Mouse (Mus musculus) ES-E14 (cell line): ENCODE data around the gene Tbck.

Source experiments
- MAFK ChIP-seq: IDR thresholded peaks from 2 replicates; pipeline ENCODE4 v1.6.1; 2014; ENCODE audit warnings: mild to moderate bottlenecking, low read depth, low read length, inconsistent platforms; ENCODE audit not compliant: insufficient read depth
- ZC3H11A ChIP-seq: IDR thresholded peaks from 2 replicates; pipeline ENCODE4 v1.6.1; 2012; ENCODE audit warnings: low read depth, mild to moderate bottlenecking, inconsistent platforms, low read length, borderline replicate concordance
- ZNF384 ChIP-seq: IDR thresholded peaks from 2 replicates; pipeline ENCODE4 v1.6.1; 2012; ENCODE audit warnings: low read depth, low read length, inconsistent platforms

DNA sequence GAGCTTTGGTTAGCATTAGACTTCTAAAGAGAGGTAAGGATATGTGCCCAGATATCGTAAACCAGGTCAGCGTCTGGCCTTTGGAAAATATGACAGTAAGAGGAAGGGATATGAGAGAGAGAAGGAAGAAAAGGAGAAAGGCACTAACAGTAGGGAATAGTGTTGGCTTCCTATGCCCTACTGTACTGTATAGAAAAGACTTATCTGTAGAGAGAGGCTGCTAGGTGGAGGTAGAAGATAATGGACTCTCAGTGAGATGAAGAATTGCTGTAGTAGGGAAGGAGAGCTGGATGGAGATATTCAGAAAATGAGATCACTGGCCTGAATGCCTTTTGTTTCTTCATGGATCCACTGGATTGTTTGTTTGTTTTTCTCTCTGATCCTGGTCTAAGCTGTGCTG, 97.2 kb downstream of the Tbck start:
- no peak for TF ChIP-seq ZC3H11A
- TF ChIP-seq ZNF384: no peak
- TF ChIP-seq MAFK: no peak
